Mouse (Mus musculus) intestine, embryonic 15.5 days (tissue): ENCODE measurements at regions not wholly inside any gene's neighbourhood (a gene's known extent, or its start where the extent isn't known, plus 50 kb on each side); places are given as distances from the start of the nearest gene placed in this dataset.

ENCODE experiments used
- ATAC-seq: fragments of 200-750 bp; cut with Nextera tagmentation; 2 replicates; pipeline ENCODE4 v1.8.0; 2017; ENCODE audit warnings: moderate TSS enrichment, moderate library complexity
- H3K27ac ChIP-seq: fragments of 300-500 bp; sonication (generic); 2 replicates; pipeline ENCODE4 v1.5.1; 2015; ENCODE audit warnings: mild to moderate bottlenecking, inconsistent platforms
- H3K27me3 ChIP-seq: fragments of 300-500 bp; sonication (generic); replicated peaks from 2 replicates; pipeline ENCODE4 v1.6.1; 2015; ENCODE audit warnings: inconsistent platforms
- H3K36me3 ChIP-seq: fragments of 300-500 bp; sonication (generic); 2 replicates; pipeline ENCODE4 v1.6.1; 2015; ENCODE audit warnings: inconsistent platforms
- H3K4me1 ChIP-seq: fragments of 300-500 bp; sonication (generic); replicated peaks from 2 replicates; pipeline ENCODE4 v1.6.1; 2015; ENCODE audit warnings: inconsistent platforms
- H3K4me2 ChIP-seq: fragments of 300-500 bp; sonication (generic); replicated peaks from 2 replicates; pipeline ENCODE4 v1.6.1; 2015; ENCODE audit warnings: mild to moderate bottlenecking, inconsistent platforms
- H3K4me3 ChIP-seq: fragments of 300-500 bp; sonication (generic); replicated peaks from 2 replicates; pipeline ENCODE4 v1.5.1; 2015; ENCODE audit warnings: inconsistent platforms
- H3K9ac ChIP-seq: fragments of 300-500 bp; sonication (generic); 2 replicates; pipeline ENCODE4 v1.6.1; 2015; ENCODE audit warnings: inconsistent platforms
- H3K9me3 ChIP-seq: fragments of 300-500 bp; sonication (generic); 2 replicates; pipeline ENCODE4 v1.6.1; 2016; ENCODE audit warnings: inconsistent platforms
- WGBS: fragments of 180-500 bp; shearing (Covaris S2); methylation state at CpG from one replicate; pipeline ENCODE4 v1.1.7; 2015; 5-methylcytosine and 5-hydroxymethylcytosine counted together

GRCm38 (mm10) chr1:82042051-82042432 lies 190.9 kb upstream of the Gm9747 start:
- Histone ChIP-seq H3K4me1 (no peaks in the 10 kb centered on the region), H3K27me3 (no peaks in the 10 kb centered on the region), H3K36me3 (no peaks in the 10 kb centered on the region), H3K4me2 (no peak overlapping the region), H3K27ac (no peak overlapping the region), H3K4me3 (no peak overlapping the region), H3K9me3 (no peaks in the 10 kb centered on the region), H3K9ac (no peak overlapping the region)
- WGBS: 48% methylated on average over 2 of the region's 2 CpGs
- ATAC-seq: no peak

- no peaks in the 10 kb centered on the region for H3K27me3 ChIP-seq
- no peak overlapping the region for H3K27ac ChIP-seq
- no peaks in the 10 kb centered on the region for H3K9me3 ChIP-seq
- no peak overlapping the region for H3K4me3 ChIP-seq
- no peak overlapping the region for H3K4me2 ChIP-seq
- WGBS: 60% methylated on average over 3 of the region's 3 CpGs
- no peak for ATAC-seq
- no peaks in the 10 kb centered on the region for H3K4me1 ChIP-seq
- no peaks in the 10 kb centered on the region for H3K36me3 ChIP-seq
- no peak overlapping the region for H3K9ac ChIP-seq
Observed at GRCm38 (mm10) chr1:82042527-82042926, 190.4 kb upstream of the Gm9747 start.

- Histone ChIP-seq H3K4me3 (no peak overlapping the region), H3K27me3 (no peaks in the 10 kb centered on the region), H3K9ac (no peak overlapping the region), H3K4me2 (no peak overlapping the region), H3K27ac (no peak overlapping the region), H3K9me3 (no peaks in the 10 kb centered on the region), H3K4me1 (no peaks in the 10 kb centered on the region), H3K36me3 (no peaks in the 10 kb centered on the region)
- WGBS: 78% methylated on average over 6 of the region's 6 CpGs
- no peak for ATAC-seq
Observed at GRCm38 (mm10) chr1:82066291-82066690, 166.6 kb upstream of the Gm9747 start.

- H3K4me3 ChIP-seq: no peak overlapping the region
- no peaks in the 10 kb centered on the region for H3K9me3 ChIP-seq
- H3K4me2 ChIP-seq: no peak overlapping the region
- WGBS: 90% methylated on average over 4 of the region's 4 CpGs
- ATAC-seq: no peak
- no peaks in the 10 kb centered on the region for H3K27me3 ChIP-seq
- H3K27ac ChIP-seq: no peak overlapping the region
- H3K36me3 ChIP-seq: no peaks in the 10 kb centered on the region
- no peaks in the 10 kb centered on the region for H3K4me1 ChIP-seq
- no peak overlapping the region for H3K9ac ChIP-seq
Observed at GRCm38 (mm10) chr1:82068571-82068970, 164.3 kb upstream of the Gm9747 start.

- no peak overlapping the region for H3K27ac ChIP-seq
- H3K27me3 ChIP-seq: no peaks in the 10 kb centered on the region
- H3K9me3 ChIP-seq: no peaks in the 10 kb centered on the region
- no peak for ATAC-seq
- no peak overlapping the region for H3K4me3 ChIP-seq
- no peak overlapping the region for H3K9ac ChIP-seq
- no peaks in the 10 kb centered on the region for H3K4me1 ChIP-seq
- 77% methylated on average over 9 of the region's 9 CpGs for WGBS
- no peaks in the 10 kb centered on the region for H3K36me3 ChIP-seq
- no peak overlapping the region for H3K4me2 ChIP-seq
Observed at GRCm38 (mm10) chr1:82070181-82071109, 162.5 kb upstream of the Gm9747 start.

GRCm38 (mm10) chr1:82089136-82089839 lies 143.6 kb upstream of the Gm9747 start:
- ATAC-seq: no peak
- Histone ChIP-seq H3K9ac (no peak overlapping the region), H3K27me3 (no peaks in the 10 kb centered on the region), H3K27ac (no peak overlapping the region), H3K4me1 (no peaks in the 10 kb centered on the region), H3K9me3 (no peaks in the 10 kb centered on the region), H3K4me3 (no peak overlapping the region), H3K4me2 (no peak overlapping the region), H3K36me3 (no peaks in the 10 kb centered on the region)
- WGBS: 73% methylated on average over 6 of the region's 6 CpGs

- Histone ChIP-seq H3K9ac (no peak overlapping the region), H3K4me1 (no peaks in the 10 kb centered on the region), H3K9me3 (no peaks in the 10 kb centered on the region), H3K27ac (no peak overlapping the region), H3K36me3 (no peaks in the 10 kb centered on the region), H3K4me3 (no peak overlapping the region), H3K27me3 (no peaks in the 10 kb centered on the region), H3K4me2 (no peak overlapping the region)
- ATAC-seq: no peak
- 92% methylated on average over 2 of the region's 2 CpGs for WGBS
Observed at GRCm38 (mm10) chr1:82095101-82095500, 137.8 kb upstream of the Gm9747 start.

GRCm38 (mm10) chr1:82106756-82107155 lies 126.2 kb upstream of the Gm9747 start:
- Histone ChIP-seq H3K4me3 (no peak overlapping the region), H3K9ac (no peak overlapping the region), H3K27ac (no peak overlapping the region), H3K4me1 (no peaks in the 10 kb centered on the region), H3K9me3 (no peaks in the 10 kb centered on the region), H3K27me3 (no peaks in the 10 kb centered on the region), H3K4me2 (no peak overlapping the region), H3K36me3 (no peaks in the 10 kb centered on the region)
- WGBS: 78% methylated on average over 5 of the region's 5 CpGs
- ATAC-seq: no peak

GRCm38 (mm10) chr1:82110071-82110635 lies 122.8 kb upstream of the Gm9747 start:
- H3K4me1 ChIP-seq: no peaks in the 10 kb centered on the region
- no peaks in the 10 kb centered on the region for H3K9me3 ChIP-seq
- no peak overlapping the region for H3K4me2 ChIP-seq
- H3K36me3 ChIP-seq: no peaks in the 10 kb centered on the region
- H3K27ac ChIP-seq: no peak overlapping the region
- no peaks in the 10 kb centered on the region for H3K27me3 ChIP-seq
- WGBS: 86% methylated on average over 1 of the region's 1 CpGs
- ATAC-seq: no peak
- H3K4me3 ChIP-seq: no peak overlapping the region
- H3K9ac ChIP-seq: no peak overlapping the region

GRCm38 (mm10) chr1:82112401-82112800 lies 120.5 kb upstream of the Gm9747 start:
- no peak overlapping the region for H3K9ac ChIP-seq
- WGBS: 33% methylated on average over 5 of the region's 5 CpGs
- H3K4me2 ChIP-seq: no peak overlapping the region
- H3K4me1 ChIP-seq: no peaks in the 10 kb centered on the region
- no peaks in the 10 kb centered on the region for H3K27me3 ChIP-seq
- H3K4me3 ChIP-seq: no peak overlapping the region
- H3K36me3 ChIP-seq: no peaks in the 10 kb centered on the region
- no peaks in the 10 kb centered on the region for H3K9me3 ChIP-seq
- no peak overlapping the region for H3K27ac ChIP-seq
- ATAC-seq: no peak

GRCm38 (mm10) chr1:82124503-82124902 lies 108.4 kb upstream of the Gm9747 start:
- no peak overlapping the region for H3K4me2 ChIP-seq
- peak; percentile 71 for ATAC-seq
- WGBS: 32% methylated on average over 5 of the region's 5 CpGs
- H3K36me3 ChIP-seq: no peaks in the 10 kb centered on the region
- no peak overlapping the region for H3K4me3 ChIP-seq
- H3K4me1 ChIP-seq: 0 out of 2 replicates have a peak, but pooled peaks cover 3% of the 10 kb centered on the region
- H3K27me3 ChIP-seq: no peaks in the 10 kb centered on the region
- no peak overlapping the region for H3K9ac ChIP-seq
- H3K27ac ChIP-seq: no peak overlapping the region
- no peaks in the 10 kb centered on the region for H3K9me3 ChIP-seq

GRCm38 (mm10) chr1:82129700-82130275 lies 103.1 kb upstream of the Gm9747 start:
- Histone ChIP-seq H3K4me3 (no peak overlapping the region), H3K36me3 (no peaks in the 10 kb centered on the region), H3K9ac (no peak overlapping the region), H3K27me3 (no peaks in the 10 kb centered on the region), H3K4me2 (no peak overlapping the region), H3K9me3 (no peaks in the 10 kb centered on the region), H3K27ac (no peak overlapping the region), H3K4me1 (no peaks in the 10 kb centered on the region)
- ATAC-seq: no peak
- WGBS: 43% methylated on average over 5 of the region's 5 CpGs
